Mouse (Mus musculus) ES-E14 (cell line): ENCODE measurements at regions not wholly inside any gene's neighbourhood (a gene's known extent, or its start where the extent isn't known, plus 50 kb on each side); places are given as distances from the start of the nearest gene placed in this dataset.
A peak's percentile ranks its signal among the peaks of the same experiment; 100 is the strongest.

Experiments
- DNase-seq: peaks from one replicate; pipeline ENCODE4 v3.0.0-alpha.2; 2013; ENCODE audit warnings: low read depth, low spot score
- H3K27ac ChIP-seq: 2 replicates; pipeline ENCODE4 v1.5.1; 2012; ENCODE audit warnings: low read depth, mild to moderate bottlenecking, low read length, moderate library complexity, mixed read lengths; ENCODE audit not compliant: poor library complexity, insufficient read depth, severe bottlenecking
- H3K36me3 ChIP-seq: 2 replicates; pipeline ENCODE4 v1.6.1; 2012; ENCODE audit warnings: mild to moderate bottlenecking, low read length, moderate library complexity, mixed read lengths; ENCODE audit not compliant: control insufficient read depth, poor library complexity, insufficient read depth, severe bottlenecking
- H3K4me1 ChIP-seq, 2 experiments: fragments of 150-350 bp in 1 of 2; sonication (generic) in 1 of 2; 2 replicates each; pipeline ENCODE4 v1.6.1; 2012; ENCODE audit warnings: low read length in 2 of 2, mild to moderate bottlenecking in 1 of 2, mixed read lengths in 1 of 2; ENCODE audit not compliant: control insufficient read depth in 2 of 2, insufficient read depth in 2 of 2, poor library complexity in 1 of 2
- H3K4me3 ChIP-seq, 2 experiments: fragments of 150-350 bp in 1 of 2; sonication (generic) in 1 of 2; 2 replicates each; pipeline ENCODE4 v1.5.1; 2012; ENCODE audit warnings: low read length in 2 of 2, low read depth in 1 of 2, mild to moderate bottlenecking in 1 of 2, mixed read lengths in 1 of 2; ENCODE audit not compliant: insufficient read depth in 1 of 2, poor library complexity in 1 of 2, severe bottlenecking in 1 of 2
- H3K9ac ChIP-seq: 2 replicates; pipeline ENCODE4 v1.6.1; 2012; ENCODE audit warnings: low read depth, mild to moderate bottlenecking, low read length, mixed read lengths; ENCODE audit not compliant: poor library complexity, insufficient read depth, severe bottlenecking
- H3K9me3 ChIP-seq: fragments of 150-350 bp; sonication (generic); 2 replicates; pipeline ENCODE4 v1.6.1; 2012; ENCODE audit warnings: low read depth, mild to moderate bottlenecking, low read length; ENCODE audit not compliant: control insufficient read depth, insufficient read depth
- CHD2 ChIP-seq: IDR thresholded peaks from 2 replicates; pipeline ENCODE4 v1.6.1; 2014; ENCODE audit warnings: mild to moderate bottlenecking, low read depth, low read length, inconsistent platforms
- HCFC1 ChIP-seq: IDR thresholded peaks from 2 replicates; pipeline ENCODE4 v1.6.1; 2012; ENCODE audit warnings: low read length, inconsistent platforms, borderline replicate concordance; ENCODE audit not compliant: insufficient read depth
- MAFK ChIP-seq: IDR thresholded peaks from 2 replicates; pipeline ENCODE4 v1.6.1; 2014; ENCODE audit warnings: mild to moderate bottlenecking, low read depth, low read length, inconsistent platforms; ENCODE audit not compliant: insufficient read depth
- ZC3H11A ChIP-seq: IDR thresholded peaks from 2 replicates; pipeline ENCODE4 v1.6.1; 2012; ENCODE audit warnings: low read depth, mild to moderate bottlenecking, inconsistent platforms, low read length, borderline replicate concordance
- ZNF384 ChIP-seq: IDR thresholded peaks from 2 replicates; pipeline ENCODE4 v1.6.1; 2012; ENCODE audit warnings: low read depth, low read length, inconsistent platforms
- in situ Hi-C, 2 experiments: fragments of 600-800 bp; cut with MboI; formaldehyde crosslinking; loops; one replicate each; pipeline ENCODE4 v1.15.1; 2025; ENCODE audit warnings: low sequenced_read_pairs in 2 of 2, inconsistent platforms in 1 of 2; ENCODE audit not compliant: unreplicated experiment in 2 of 2

- Histone ChIP-seq H3K9me3 (no peaks in the 10 kb centered on the region), H3K9ac (no peak overlapping the region), H3K4me3 (no peak overlapping the region), H3K27ac (no peak overlapping the region), H3K36me3 (no peaks in the 10 kb centered on the region), H3K4me1 (no peaks in the 10 kb centered on the region)
- in situ Hi-C loops = no loop called here
- DNase-seq = no peak
- TF ChIP-seq ZNF384 (no peak), CHD2 (no peak), HCFC1 (no peak), MAFK (no peak), ZC3H11A (no peak)
These were observed 220.1 kb upstream of the Tbc1d2b start for GRCm38 (mm10) chr9:90490561-90491152.

GRCm38 (mm10) chr9:90450579-90450978 lies 180.0 kb upstream of the Tbc1d2b start:
- no peaks in the 10 kb centered on the region for H3K4me1 ChIP-seq
- DNase-seq = no peak
- in situ Hi-C loops = no loop called here

GRCm38 (mm10) chr9:90446957-90447356 lies 176.4 kb upstream of the Tbc1d2b start:
- no peak overlapping the region for H3K4me3 ChIP-seq
- H3K4me1 ChIP-seq = no peaks in the 10 kb centered on the region
- in situ Hi-C loops = loop anchor here (5.0 to 25.0 kb wide), 2 partner anchors 235 to 240 kb away; no protein-coding TSS in a partner anchor
- H3K36me3 ChIP-seq = no peaks in the 10 kb centered on the region
- no peaks in the 10 kb centered on the region for H3K9me3 ChIP-seq
- peak; percentile 40 for DNase-seq
- no peak overlapping the region for H3K27ac ChIP-seq
- TF ChIP-seq ZNF384 (no peak), ZC3H11A (peak; percentile 15; the same call in 1 of the 2 replicates), CHD2 (no peak)
- H3K9ac ChIP-seq = no peak overlapping the region

More at GRCm38 (mm10) chr9:90450579-90450978, 180.0 kb upstream of the Tbc1d2b start:
- Histone ChIP-seq H3K9ac (no peak overlapping the region), H3K4me3 (no peak overlapping the region), H3K27ac (no peak overlapping the region), H3K36me3 (no peaks in the 10 kb centered on the region), H3K9me3 (no peaks in the 10 kb centered on the region)
- TF ChIP-seq HCFC1 = no peak
- TF ChIP-seq ZNF384 = no peak
- no peak for TF ChIP-seq ZC3H11A
- TF ChIP-seq MAFK = no peak
- TF ChIP-seq CHD2 = no peak

- no peaks in the 10 kb centered on the region for H3K9me3 ChIP-seq
- no peak overlapping the region for H3K27ac ChIP-seq
- in situ Hi-C loops = loop anchor here in 1 of 2 experiments (25.0 kb wide), 1 partner anchor 223 kb away; no protein-coding TSS in a partner anchor
- H3K4me3 ChIP-seq = no peak overlapping the region
- no peaks in the 10 kb centered on the region for H3K4me1 ChIP-seq
- no peaks in the 10 kb centered on the region for H3K36me3 ChIP-seq
- DNase-seq = no peak
- TF ChIP-seq ZNF384 (no peak), ZC3H11A (no peak), HCFC1 (no peak), MAFK (no peak), CHD2 (no peak)
- no peak overlapping the region for H3K9ac ChIP-seq
These were observed 164.3 kb upstream of the Tbc1d2b start for GRCm38 (mm10) chr9:90434902-90435301.
